Mouse (Mus musculus): ENCODE measurements around the gene Foxred2. TPM values are rescaled to one million over a fixed set of nuclear protein-coding genes. Genes with fewer than 3 reads are reported as not detected.

Foxred2 gene
- polyA plus RNA-seq, 1 experiment: 4.8 TPM

DNA sequence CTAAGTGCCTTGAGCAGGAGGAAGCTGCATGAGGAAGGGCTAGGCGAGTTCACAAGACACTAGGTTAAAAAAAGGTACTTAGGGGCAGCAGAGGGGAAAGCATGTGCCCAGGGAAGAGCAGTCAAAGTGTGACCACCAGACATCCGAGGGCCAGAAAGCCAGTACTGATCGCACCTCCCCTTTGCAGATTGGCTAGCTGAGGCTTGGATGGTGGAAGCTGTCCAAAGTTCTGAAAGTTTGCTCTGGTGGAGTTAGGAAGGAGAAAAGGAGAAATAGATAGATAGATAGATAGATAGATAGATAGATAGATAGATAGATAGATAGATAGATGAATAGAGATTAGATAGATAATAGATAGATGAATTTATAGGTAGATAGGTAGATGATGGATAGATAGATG lies 26.9 kb upstream of the Foxred2 start:
- peaks cover 79% of the 10 kb centered on the region for H3K27me3 ChIP-seq (ENCODE audit: control insufficient read depth, insufficient read depth, insufficient read length)
- no peak overlapping the region for H3K4me3 ChIP-seq
- TF ChIP-seq SRF (IDR thresholded peaks at IDR 0.05; ENCODE audit: control insufficient read depth, insufficient read length, low read depth) (no peak), E2F4 (IDR thresholded peaks at IDR 0.05; ENCODE audit: insufficient read depth) (no peak), REST (IDR thresholded peaks at IDR 0.05; ENCODE audit: insufficient read depth, insufficient read length) (peak; percentile 66), TCF12 (IDR thresholded peaks at IDR 0.05; ENCODE audit: insufficient read depth, poor library complexity, severe bottlenecking) (no peak), POLR2A (IDR thresholded peaks at IDR 0.05; ENCODE audit: insufficient read length, low read depth) (no peak), MYOG (IDR thresholded peaks at IDR 0.05; ENCODE audit: control insufficient read depth in 1 of 3, insufficient read depth in 1 of 3, insufficient read length in 2 of 3, low read depth in 2 of 3) (no peak)

DNA sequence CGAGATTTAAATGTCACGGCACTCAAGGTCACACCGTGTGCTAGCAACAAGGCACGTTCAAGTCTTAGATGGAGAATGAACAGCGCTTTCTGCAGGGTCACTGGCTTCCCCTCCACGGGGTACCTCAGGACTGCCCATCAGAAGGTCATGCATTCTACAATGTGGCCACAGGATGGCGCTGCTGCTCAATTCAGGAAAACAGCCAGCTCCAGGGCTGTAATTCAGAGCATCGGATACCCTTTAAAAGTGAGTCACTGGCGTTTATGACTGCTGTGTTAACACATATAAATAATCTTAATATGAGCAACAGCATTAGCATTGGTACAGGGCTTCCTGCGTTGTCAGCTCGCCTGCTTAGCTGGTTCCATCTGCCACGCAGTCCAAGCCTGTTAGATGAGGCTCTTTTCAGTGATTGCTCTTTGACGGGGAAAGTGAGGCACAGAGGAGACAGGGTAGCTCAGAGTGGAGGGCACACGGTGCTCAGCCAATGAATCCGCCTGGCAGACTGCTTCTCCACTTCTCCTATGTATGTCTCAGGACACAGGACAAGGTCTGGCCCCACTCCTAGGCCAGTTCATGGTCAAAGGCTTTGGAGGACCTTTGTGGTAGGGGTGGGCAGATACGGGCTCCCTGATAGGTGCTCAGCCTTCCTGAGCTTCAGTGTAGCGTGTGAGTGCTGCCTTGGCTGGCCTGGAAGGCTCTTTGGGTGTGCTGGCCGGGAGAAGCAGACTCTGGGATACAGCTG lies 25.8 kb upstream of the Foxred2 start:
- H3K79me2 ChIP-seq (ENCODE audit: control insufficient read depth, insufficient read depth): no peaks in the 10 kb centered on the region
- H3K36me3 ChIP-seq (ENCODE audit: control insufficient read depth, insufficient read depth): no peaks in the 10 kb centered on the region
- no peak overlapping the region for H3K4me3 ChIP-seq
- peaks cover 69% of the 10 kb centered on the region for H3K27me3 ChIP-seq (ENCODE audit: control insufficient read depth, insufficient read depth, insufficient read length)
- H3K4me2 ChIP-seq (ENCODE audit: low read depth): no peak overlapping the region
- H3ac ChIP-seq (ENCODE audit: control insufficient read depth, insufficient read length): no peak overlapping the region
- TF ChIP-seq MYOD1 (IDR thresholded peaks at IDR 0.05; ENCODE audit: control insufficient read depth in 1 of 3, insufficient read length in 2 of 3, low read depth in 2 of 3) (no peak), MYOG (IDR thresholded peaks at IDR 0.05; ENCODE audit: control insufficient read depth in 1 of 3, insufficient read depth in 1 of 3, insufficient read length in 2 of 3, low read depth in 2 of 3) (peak in 1 of 3 experiments; percentile 0)

More for the DNA sequence above, 26.9 kb upstream of the Foxred2 start:
- Histone ChIP-seq H3ac (ENCODE audit: control insufficient read depth, insufficient read length) (no peak overlapping the region), H3K79me2 (ENCODE audit: control insufficient read depth, insufficient read depth) (no peaks in the 10 kb centered on the region), H3K36me3 (ENCODE audit: control insufficient read depth, insufficient read depth) (no peaks in the 10 kb centered on the region), H3K4me2 (ENCODE audit: low read depth) (no peak overlapping the region)

DNA sequence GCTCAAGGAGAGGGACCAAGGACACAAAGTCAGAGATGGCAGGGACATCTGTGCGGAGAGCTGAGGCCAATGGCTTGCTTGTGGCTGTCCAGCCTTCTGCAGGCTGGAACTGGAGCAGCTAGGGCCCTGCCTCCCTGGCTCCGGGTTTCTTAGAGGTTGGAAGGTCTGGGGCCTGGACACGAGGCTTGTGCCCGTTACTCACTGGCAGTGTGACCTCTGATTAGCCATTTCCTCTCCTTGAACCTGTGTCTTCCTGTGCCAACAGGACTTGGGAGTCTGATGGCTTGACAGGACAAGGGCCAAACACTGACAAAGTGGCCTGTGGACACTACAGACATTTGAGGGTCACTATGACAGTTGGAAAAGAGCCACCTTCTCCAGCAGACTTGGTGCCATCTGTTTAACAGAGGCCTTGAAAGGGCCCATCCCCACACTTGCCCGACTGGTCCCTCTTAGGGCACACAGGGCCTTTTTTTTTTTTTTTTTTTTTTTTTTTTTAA lies 24.7 kb upstream of the Foxred2 start:
- Histone ChIP-seq H3K4me3 (no peak overlapping the region), H3K4me2 (ENCODE audit: low read depth) (peak overlapping the region; percentile 32), H3K36me3 (ENCODE audit: control insufficient read depth, insufficient read depth) (no peaks in the 10 kb centered on the region), H3K27me3 (ENCODE audit: control insufficient read depth, insufficient read depth, insufficient read length) (peaks cover 67% of the 10 kb centered on the region), H3K79me2 (ENCODE audit: control insufficient read depth, insufficient read depth) (no peaks in the 10 kb centered on the region), H3ac (ENCODE audit: control insufficient read depth, insufficient read length) (no peak overlapping the region)
- TF ChIP-seq CEBPB (IDR thresholded peaks at IDR 0.05; ENCODE audit: insufficient read depth, poor library complexity, severe bottlenecking) (no peak), MYOG (IDR thresholded peaks at IDR 0.05; ENCODE audit: control insufficient read depth in 1 of 3, insufficient read depth in 1 of 3, insufficient read length in 2 of 3, low read depth in 2 of 3) (peak in 1 of 3 experiments; percentile 0)

DNA sequence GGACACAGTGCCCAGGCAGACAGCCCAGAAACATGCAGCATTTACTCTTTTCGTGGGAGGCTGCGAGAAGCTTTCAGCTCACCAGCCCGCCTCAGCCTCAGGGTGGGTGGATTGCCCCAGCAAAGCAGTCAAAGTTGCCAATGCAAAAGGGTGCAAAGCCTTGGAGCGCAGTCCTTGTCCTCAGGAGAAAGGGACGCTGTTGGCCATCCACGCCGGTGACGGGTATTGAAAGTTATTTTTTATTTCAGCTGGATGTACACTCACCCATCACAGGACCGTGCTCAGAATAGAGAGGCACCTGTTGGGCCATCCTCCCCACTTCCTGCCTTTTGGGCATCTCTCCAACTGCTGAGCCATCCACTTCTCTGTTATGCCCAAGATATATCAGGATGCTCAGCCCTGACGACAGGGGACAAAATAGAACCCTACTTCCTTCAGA lies 22.9 kb upstream of the Foxred2 start:
- no peak overlapping the region for H3ac ChIP-seq (ENCODE audit: control insufficient read depth, insufficient read length)
- no peak overlapping the region for H3K4me3 ChIP-seq
- H3K27me3 ChIP-seq (ENCODE audit: control insufficient read depth, insufficient read depth, insufficient read length): peaks cover 62% of the 10 kb centered on the region
- H3K79me2 ChIP-seq (ENCODE audit: control insufficient read depth, insufficient read depth): no peaks in the 10 kb centered on the region
- no peak for TF ChIP-seq E2F4 (IDR thresholded peaks at IDR 0.05; ENCODE audit: insufficient read depth)
- no peak for TF ChIP-seq TCF3 (IDR thresholded peaks at IDR 0.05; ENCODE audit: insufficient read length, low read depth)
- TF ChIP-seq MYOG (IDR thresholded peaks at IDR 0.05; ENCODE audit: control insufficient read depth in 1 of 3, insufficient read depth in 1 of 3, insufficient read length in 2 of 3, low read depth in 2 of 3): peak in 2 of 3 experiments; percentile 17 to 83
- TF ChIP-seq SRF (IDR thresholded peaks at IDR 0.05; ENCODE audit: control insufficient read depth, insufficient read length, low read depth): no peak
- TF ChIP-seq USF1 (IDR thresholded peaks at IDR 0.05; ENCODE audit: low read depth): no peak
- no peak for TF ChIP-seq MAX (IDR thresholded peaks at IDR 0.05; ENCODE audit: low read depth)
- TF ChIP-seq TCF12 (IDR thresholded peaks at IDR 0.05; ENCODE audit: insufficient read depth, poor library complexity, severe bottlenecking): peak; percentile 38
- TF ChIP-seq REST (IDR thresholded peaks at IDR 0.05; ENCODE audit: insufficient read depth, insufficient read length): no peak
- peak in 1 of 3 experiments; percentile 88 for TF ChIP-seq MYOD1 (IDR thresholded peaks at IDR 0.05; ENCODE audit: control insufficient read depth in 1 of 3, insufficient read length in 2 of 3, low read depth in 2 of 3)
- no peak for TF ChIP-seq CEBPB (IDR thresholded peaks at IDR 0.05; ENCODE audit: insufficient read depth, poor library complexity, severe bottlenecking)
- TF ChIP-seq POLR2AphosphoS2 (IDR thresholded peaks at IDR 0.05; ENCODE audit: insufficient read length, low read depth): no peak
- TF ChIP-seq POLR2A (IDR thresholded peaks at IDR 0.05; ENCODE audit: insufficient read length, low read depth): peak; percentile 26
- H3K4me2 ChIP-seq (ENCODE audit: low read depth): peak overlapping the region; percentile 8
- no peaks in the 10 kb centered on the region for H3K36me3 ChIP-seq (ENCODE audit: control insufficient read depth, insufficient read depth)

DNA sequence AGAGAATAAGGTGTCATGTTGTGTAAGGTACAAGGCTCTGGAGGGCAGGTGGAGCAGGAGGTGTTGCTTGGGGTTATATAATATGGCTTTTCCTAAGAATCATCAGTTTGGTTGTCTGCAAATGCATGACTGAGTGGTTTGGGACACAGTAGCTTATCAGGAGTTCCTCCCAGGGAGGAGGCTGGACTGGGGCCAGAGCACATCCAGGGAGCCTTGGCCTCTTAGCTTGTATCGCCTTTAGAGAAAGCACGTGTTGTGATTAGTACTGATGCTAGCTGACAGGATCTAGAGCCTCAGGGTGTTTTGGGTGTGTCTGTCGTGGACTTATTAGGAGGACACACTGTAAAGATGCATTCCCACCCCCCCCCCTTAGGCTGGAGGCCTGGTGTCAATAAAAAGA lies 21.1 kb upstream of the Foxred2 start:
- Histone ChIP-seq H3K36me3 (ENCODE audit: control insufficient read depth, insufficient read depth) (no peaks in the 10 kb centered on the region), H3K4me2 (ENCODE audit: low read depth) (no peak overlapping the region), H3ac (ENCODE audit: control insufficient read depth, insufficient read length) (no peak overlapping the region), H3K27me3 (ENCODE audit: control insufficient read depth, insufficient read depth, insufficient read length) (peaks cover 53% of the 10 kb centered on the region), H3K79me2 (ENCODE audit: control insufficient read depth, insufficient read depth) (no peaks in the 10 kb centered on the region), H3K4me3 (no peak overlapping the region)
- TF ChIP-seq CEBPB (IDR thresholded peaks at IDR 0.05; ENCODE audit: insufficient read depth, poor library complexity, severe bottlenecking): no peak
- no peak for TF ChIP-seq SRF (IDR thresholded peaks at IDR 0.05; ENCODE audit: control insufficient read depth, insufficient read length, low read depth)
- no peak for TF ChIP-seq MYOG (IDR thresholded peaks at IDR 0.05; ENCODE audit: control insufficient read depth in 1 of 3, insufficient read depth in 1 of 3, insufficient read length in 2 of 3, low read depth in 2 of 3)
- TF ChIP-seq TCF12 (IDR thresholded peaks at IDR 0.05; ENCODE audit: insufficient read depth, poor library complexity, severe bottlenecking): no peak
- TF ChIP-seq TCF3 (IDR thresholded peaks at IDR 0.05; ENCODE audit: insufficient read length, low read depth): no peak
- no peak for TF ChIP-seq REST (IDR thresholded peaks at IDR 0.05; ENCODE audit: insufficient read depth, insufficient read length)
- no peak for TF ChIP-seq MAX (IDR thresholded peaks at IDR 0.05; ENCODE audit: low read depth)
- TF ChIP-seq MYOD1 (IDR thresholded peaks at IDR 0.05; ENCODE audit: control insufficient read depth in 1 of 3, insufficient read length in 2 of 3, low read depth in 2 of 3): no peak
- TF ChIP-seq E2F4 (IDR thresholded peaks at IDR 0.05; ENCODE audit: insufficient read depth): no peak
- TF ChIP-seq POLR2AphosphoS2 (IDR thresholded peaks at IDR 0.05; ENCODE audit: insufficient read length, low read depth): no peak
- TF ChIP-seq USF1 (IDR thresholded peaks at IDR 0.05; ENCODE audit: low read depth): no peak
- no peak for TF ChIP-seq POLR2A (IDR thresholded peaks at IDR 0.05; ENCODE audit: insufficient read length, low read depth)
